Mouse (Mus musculus): Measurements from ENCODE around the gene Rac1. TPM values are rescaled to one million over a fixed set of nuclear protein-coding genes. Genes with fewer than 3 reads are reported as not detected.
"Not testable (repeated sequence)": the region's sequence is repeated elsewhere in the genome, so short reads cannot be mapped to it uniquely, and the experiment has no call there.

The Rac1 gene
- polyA plus RNA-seq (2014; fragmentation: Nextera tagmentation; extraction: Ambion mirVana): 383 and 409 TPM in 2 replicates

GRCm38 (mm10) chr5:143527486-143528307 lies at the start of gene Rac1:
Rac1 (minus strand) TSS chr5:143528036.
- peak; percentile 97 for DNase-seq (ENCODE audit: low spot score)
- no peaks in the 10 kb centered on the region for H3K36me3 ChIP-seq (ENCODE audit: control insufficient read depth, insufficient read depth, low read length)
- ATAC-seq: peak; percentile 98
- H3K9ac ChIP-seq (ENCODE audit: low read length): peak within 1 kb of the TSS; percentile 98
- H3K4me1 ChIP-seq (ENCODE audit: control insufficient read depth, insufficient read depth, low read length): peaks cover 24% of the 10 kb centered on the region
- H3K4me2 ChIP-seq (ENCODE audit: low read length): peak within 1 kb of the TSS; percentile 71
- no peaks in the 10 kb centered on the region for H3K9me3 ChIP-seq (replicated peaks; ENCODE audit: control insufficient read depth, low read length)
- peak within 1 kb of the TSS; percentile 97 for H3K4me3 ChIP-seq (ENCODE audit: low read depth, low read length)
- H3K27me3 ChIP-seq (replicated peaks; ENCODE audit: control insufficient read depth, insufficient read depth, low read length): no peaks in the 10 kb centered on the region
- H3K27ac ChIP-seq (ENCODE audit: low read depth, low read length): peak within 1 kb of the TSS; percentile 93
- WGBS: under 1% methylated on average over 91 of the region's 105 CpGs

GRCm38 (mm10) chr5:143574261-143575178 lies 46.7 kb upstream of the Rac1 start:
- H3K27ac ChIP-seq (ENCODE audit: low read depth, low read length): no peak overlapping the region
- H3K36me3 ChIP-seq (ENCODE audit: control insufficient read depth, insufficient read depth, low read length): no peaks in the 10 kb centered on the region
- DNase-seq (ENCODE audit: low spot score) (no peak), ATAC-seq (no peak)
- no peaks in the 10 kb centered on the region for H3K4me1 ChIP-seq (ENCODE audit: control insufficient read depth, insufficient read depth, low read length)
- H3K4me2 ChIP-seq (ENCODE audit: low read length): no peak overlapping the region
- H3K27me3 ChIP-seq (replicated peaks; ENCODE audit: control insufficient read depth, insufficient read depth, low read length): no peaks in the 10 kb centered on the region
- no peak overlapping the region for H3K4me3 ChIP-seq (ENCODE audit: low read depth, low read length)
- H3K9ac ChIP-seq (ENCODE audit: low read length): no peak overlapping the region
- no peaks in the 10 kb centered on the region for H3K9me3 ChIP-seq (replicated peaks; ENCODE audit: control insufficient read depth, low read length)
- WGBS: 87% methylated on average over 19 of the region's 19 CpGs

- H3K27me3 ChIP-seq (replicated peaks; ENCODE audit: control insufficient read depth, insufficient read depth, low read length): no peaks in the 10 kb centered on the region
- H3K4me2 ChIP-seq (ENCODE audit: low read length): no peak overlapping the region
- no peaks in the 10 kb centered on the region for H3K4me1 ChIP-seq (ENCODE audit: control insufficient read depth, insufficient read depth, low read length)
- no peak overlapping the region for H3K9ac ChIP-seq (ENCODE audit: low read length)
- no peaks in the 10 kb centered on the region for H3K9me3 ChIP-seq (replicated peaks; ENCODE audit: control insufficient read depth, low read length)
- H3K4me3 ChIP-seq (ENCODE audit: low read depth, low read length): no peak overlapping the region
- no peak overlapping the region for H3K27ac ChIP-seq (ENCODE audit: low read depth, low read length)
- DNase-seq (ENCODE audit: low spot score) (no peak), ATAC-seq (no peak)
- no peaks in the 10 kb centered on the region for H3K36me3 ChIP-seq (ENCODE audit: control insufficient read depth, insufficient read depth, low read length)
- WGBS: 92% methylated on average over 4 of the region's 4 CpGs
These were observed 45.2 kb upstream of the Rac1 start for GRCm38 (mm10) chr5:143573067-143573466.

GRCm38 (mm10) chr5:143572195-143572594 lies 44.4 kb upstream of the Rac1 start:
- H3K4me2 ChIP-seq (ENCODE audit: low read length): no peak overlapping the region
- no peaks in the 10 kb centered on the region for H3K27me3 ChIP-seq (replicated peaks; ENCODE audit: control insufficient read depth, insufficient read depth, low read length)
- WGBS: 79% methylated on average over 5 of the region's 5 CpGs
- ATAC-seq (no peak), DNase-seq (ENCODE audit: low spot score) (no peak)
- H3K9me3 ChIP-seq (replicated peaks; ENCODE audit: control insufficient read depth, low read length): no peaks in the 10 kb centered on the region
- no peak overlapping the region for H3K27ac ChIP-seq (ENCODE audit: low read depth, low read length)
- H3K9ac ChIP-seq (ENCODE audit: low read length): no peak overlapping the region
- H3K36me3 ChIP-seq (ENCODE audit: control insufficient read depth, insufficient read depth, low read length): no peaks in the 10 kb centered on the region
- no peaks in the 10 kb centered on the region for H3K4me1 ChIP-seq (ENCODE audit: control insufficient read depth, insufficient read depth, low read length)
- H3K4me3 ChIP-seq (ENCODE audit: low read depth, low read length): no peak overlapping the region

GRCm38 (mm10) chr5:143567860-143568259 lies 40.0 kb upstream of the Rac1 start:
- DNase-seq (ENCODE audit: low spot score) (peak; percentile 84), ATAC-seq (no peak)
- H3K27ac ChIP-seq (ENCODE audit: low read depth, low read length): no peak overlapping the region
- H3K9me3 ChIP-seq (replicated peaks; ENCODE audit: control insufficient read depth, low read length): no peaks in the 10 kb centered on the region
- no peaks in the 10 kb centered on the region for H3K27me3 ChIP-seq (replicated peaks; ENCODE audit: control insufficient read depth, insufficient read depth, low read length)
- H3K4me2 ChIP-seq (ENCODE audit: low read length): no peak overlapping the region
- H3K4me3 ChIP-seq (ENCODE audit: low read depth, low read length): no peak overlapping the region
- no peak overlapping the region for H3K9ac ChIP-seq (ENCODE audit: low read length)
- peaks cover 15% of the 10 kb centered on the region for H3K36me3 ChIP-seq (ENCODE audit: control insufficient read depth, insufficient read depth, low read length)
- 21% methylated on average over 6 of the region's 6 CpGs for WGBS
- H3K4me1 ChIP-seq (ENCODE audit: control insufficient read depth, insufficient read depth, low read length): no peaks in the 10 kb centered on the region

- H3K9me3 ChIP-seq (replicated peaks; ENCODE audit: control insufficient read depth, low read length): no peaks in the 10 kb centered on the region
- H3K9ac ChIP-seq (ENCODE audit: low read length): no peak overlapping the region
- no peaks in the 10 kb centered on the region for H3K4me1 ChIP-seq (ENCODE audit: control insufficient read depth, insufficient read depth, low read length)
- DNase-seq (ENCODE audit: low spot score) (no peak), ATAC-seq (no peak)
- 88% methylated on average over 5 of the region's 5 CpGs for WGBS
- H3K27ac ChIP-seq (ENCODE audit: low read depth, low read length): no peak overlapping the region
- no peak overlapping the region for H3K4me3 ChIP-seq (ENCODE audit: low read depth, low read length)
- H3K4me2 ChIP-seq (ENCODE audit: low read length): no peak overlapping the region
- no peaks in the 10 kb centered on the region for H3K27me3 ChIP-seq (replicated peaks; ENCODE audit: control insufficient read depth, insufficient read depth, low read length)
- H3K36me3 ChIP-seq (ENCODE audit: control insufficient read depth, insufficient read depth, low read length): peaks cover 15% of the 10 kb centered on the region
These were observed 39.4 kb upstream of the Rac1 start for GRCm38 (mm10) chr5:143567258-143567670.

GRCm38 (mm10) chr5:143566804-143567203 lies 39.0 kb upstream of the Rac1 start:
- H3K4me1 ChIP-seq (ENCODE audit: control insufficient read depth, insufficient read depth, low read length); H3K27me3 ChIP-seq (replicated peaks; ENCODE audit: control insufficient read depth, insufficient read depth, low read length); H3K4me3 ChIP-seq (ENCODE audit: low read depth, low read length); H3K9ac ChIP-seq (ENCODE audit: low read length); DNase-seq (ENCODE audit: low spot score); H3K27ac ChIP-seq (ENCODE audit: low read depth, low read length); ATAC-seq; H3K4me2 ChIP-seq (ENCODE audit: low read length); H3K9me3 ChIP-seq (replicated peaks; ENCODE audit: control insufficient read depth, low read length): not testable (repeated sequence)
- 95% methylated on average over 6 of the region's 6 CpGs for WGBS
- H3K36me3 ChIP-seq (ENCODE audit: control insufficient read depth, insufficient read depth, low read length): peaks cover 15% of the 10 kb centered on the region

- Histone ChIP-seq H3K4me3 (ENCODE audit: low read depth, low read length) (no peak overlapping the region), H3K9ac (ENCODE audit: low read length) (no peak overlapping the region), H3K4me1 (ENCODE audit: control insufficient read depth, insufficient read depth, low read length) (no peaks in the 10 kb centered on the region), H3K9me3 (replicated peaks; ENCODE audit: control insufficient read depth, low read length) (no peaks in the 10 kb centered on the region), H3K4me2 (ENCODE audit: low read length) (no peak overlapping the region), H3K27me3 (replicated peaks; ENCODE audit: control insufficient read depth, insufficient read depth, low read length) (no peaks in the 10 kb centered on the region), H3K27ac (ENCODE audit: low read depth, low read length) (no peak overlapping the region), H3K36me3 (ENCODE audit: control insufficient read depth, insufficient read depth, low read length) (peaks cover 15% of the 10 kb centered on the region)
- ATAC-seq: no peak
- no peak for DNase-seq (ENCODE audit: low spot score)
- WGBS: 87% methylated on average over 14 of the region's 14 CpGs
These were observed 33.8 kb upstream of the Rac1 start for GRCm38 (mm10) chr5:143561544-143562185.
